8 mouse cellular contexts compared by ENCODE assay signal in genomic region chr11:115722638-115723037, GRCm38 (mm10). TPM values are rescaled to one million over a fixed set of nuclear protein-coding genes. Genes with fewer than 3 reads are reported as not detected.
DNase-seq lines count a peak whose midpoint lies in the region; ATAC-seq and TF ChIP-seq lines count a peak whose summit lies in the region.

No protein-coding gene starts in this region.

- TF ChIP-seq POLR2A in limb, embryonic 14.5 days (IDR thresholded peaks at IDR 0.05; ENCODE audit: borderline replicate concordance, extremely low read depth, insufficient read depth, insufficient read length): peak; percentile 34; the same call in 1 of the 2 replicates

- peak; percentile 70 for ATAC-seq in limb, embryonic 14.5 days (ENCODE audit: low FRiP score, low read depth)
- ATAC-seq in monocyte, adult 5-6 weeks (replicated peaks; ENCODE audit: insufficient number of reproducible peaks, low FRiP score, low TSS enrichment, poor library complexity, severe bottlenecking): peak; percentile 90

- no peaks in the 10 kb centered on the region for H3K36me3 ChIP-seq in limb, embryonic 14.5 days (ENCODE audit: control insufficient read depth, insufficient read depth, low read length)
- no peaks in the 10 kb centered on the region for H3K36me3 ChIP-seq in splenic B cell, adult 2 months (ENCODE audit: control insufficient read depth, insufficient read depth, low read length, poor library complexity, severe bottlenecking)

- peak; percentile 84 to 90 for DNase-seq in left cerebral cortex, adult 18-20 months (ENCODE audit: low spot score in 2 of 2)
- no peak for DNase-seq in left cerebral cortex, adult 11 months (ENCODE audit: low spot score)
- peak; percentile 80 for DNase-seq in embryo, embryonic 9.5 days (ENCODE audit: extremely low spot score)
- DNase-seq in heart, adult 11 months: peak; percentile 98
- DNase-seq in kidney, adult 18-20 months: peak; percentile 86
- DNase-seq in limb, embryonic 14.5 days (ENCODE audit: low spot score): peak; percentile 85
- peak; percentile 87 for DNase-seq in splenic B cell, adult 2 months (ENCODE audit: low read depth, low spot score)

- H3K4me1 ChIP-seq in limb, embryonic 14.5 days (ENCODE audit: control insufficient read depth, insufficient read depth, low read length): no peaks in the 10 kb centered on the region; the same call in 1 of the 2 replicates

- WGBS in limb, embryonic 14.5 days: 14% methylated on average over 14 of the region's 14 CpGs

- H3K9ac ChIP-seq in limb, embryonic 14.5 days (ENCODE audit: low read depth, low read length, severe bottlenecking): 0 out of 2 replicates have a peak overlapping the region, but pooled peaks have one; percentile 9

- H3K4me2 ChIP-seq in limb, embryonic 14.5 days (replicated peaks; ENCODE audit: low read depth, low read length, severe bottlenecking): peak overlapping the region; percentile 39

- H3K27me3 ChIP-seq in limb, embryonic 14.5 days (ENCODE audit: control insufficient read depth, insufficient read depth, low read length): no peaks in the 10 kb centered on the region
- H3K27me3 ChIP-seq in splenic B cell, adult 2 months (ENCODE audit: control insufficient read depth, insufficient read depth, low read length, poor library complexity, severe bottlenecking): no peaks in the 10 kb centered on the region

- peak overlapping the region; percentile 40; the same call in 1 of the 2 replicates for H3K27ac ChIP-seq in limb, embryonic 14.5 days (replicated peaks; ENCODE audit: low read depth, low read length)

- no peaks in the 10 kb centered on the region for H3K9me3 ChIP-seq in limb, embryonic 14.5 days (ENCODE audit: control insufficient read depth, low read length)

- no peak overlapping the region for H3K4me3 ChIP-seq in limb, embryonic 14.5 days (replicated peaks; ENCODE audit: low read length)

RNA-seq across cellular contexts. Expression of gene Grb2, which starts 14.2 kb away (rescaled TPM):
- total RNA-seq in left cerebral cortex, adult 18-20 months (2021): 100 to 1,000 TPM; 204 to 206 TPM
- polyA plus RNA-seq in limb, embryonic 14.5 days (2012; rRNA removed): 61.5 and 62.7 TPM in 2 replicates
- polyA plus RNA-seq in limb, embryonic 14.5 days (2014; fragmentation: Nextera tagmentation; extraction: Ambion mirVana): 53.8 and 58.0 TPM in 2 replicates
- total RNA-seq in monocyte, adult 5-6 weeks (2017): 28.1 to 56.7 TPM (median 47.2 TPM) in 3 replicates

RNA-seq across cellular contexts. Expression of gene Tmem94, which starts 42.6 kb away (rescaled TPM):
- 10 to 100 TPM; 62.9 to 65.2 TPM for total RNA-seq in left cerebral cortex, adult 18-20 months (2021)
- polyA plus RNA-seq in limb, embryonic 14.5 days (2012; rRNA removed): 46.8 and 68.8 TPM in 2 replicates
- 17.9 and 18.8 TPM in 2 replicates for polyA plus RNA-seq in limb, embryonic 14.5 days (2014; fragmentation: Nextera tagmentation; extraction: Ambion mirVana)
- total RNA-seq in monocyte, adult 5-6 weeks (2017): 10.8 to 33.1 TPM (median 10.9 TPM) in 3 replicates
